Mouse (Mus musculus): ENCODE measurements around the gene Fry.

The Fry gene

DNA sequence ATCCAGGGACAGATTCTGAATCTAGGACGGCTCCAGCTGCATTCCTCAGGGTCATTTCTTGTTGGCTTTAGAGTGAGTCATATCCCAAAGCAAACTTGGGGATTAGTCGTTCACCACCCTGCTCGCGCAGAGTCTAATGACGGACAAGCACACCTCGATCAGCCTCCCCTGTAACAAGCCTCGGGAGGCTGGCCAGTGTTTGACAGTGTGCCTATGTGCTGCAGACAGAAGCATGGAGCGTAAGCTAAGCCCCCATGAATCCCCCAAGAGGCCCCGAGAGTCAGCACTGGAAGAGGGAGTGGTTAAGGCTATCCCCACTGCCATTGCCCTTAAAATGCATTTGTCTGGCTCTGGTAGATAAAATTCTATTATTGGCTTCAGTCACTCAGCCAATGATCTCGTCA is 214.9 kb downstream of the Fry start:
- no peak for DNase-seq (ENCODE audit: low spot score in 2 of 2)

DNA sequence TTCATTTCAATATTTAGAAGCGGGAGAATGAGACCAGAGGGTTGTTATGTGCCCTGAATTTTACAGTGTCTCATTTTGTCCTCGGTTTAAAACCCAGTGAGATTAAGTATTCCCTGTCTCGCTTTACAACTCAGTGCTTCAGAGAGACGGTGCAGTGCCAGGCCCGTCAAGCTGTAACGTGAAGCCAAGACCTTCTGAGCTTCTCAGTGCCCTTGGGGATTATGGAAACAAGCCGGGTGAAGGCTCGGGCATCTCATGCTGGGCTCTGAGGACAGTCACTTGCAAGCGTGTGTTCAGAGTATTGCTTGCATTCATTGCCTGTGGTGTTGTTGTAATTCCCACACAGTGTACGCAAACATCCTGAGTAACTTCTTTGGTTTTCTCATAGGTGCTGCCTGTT is 218.0 kb downstream of the Fry start:
- no peak for DNase-seq (ENCODE audit: low spot score in 2 of 2)

DNA sequence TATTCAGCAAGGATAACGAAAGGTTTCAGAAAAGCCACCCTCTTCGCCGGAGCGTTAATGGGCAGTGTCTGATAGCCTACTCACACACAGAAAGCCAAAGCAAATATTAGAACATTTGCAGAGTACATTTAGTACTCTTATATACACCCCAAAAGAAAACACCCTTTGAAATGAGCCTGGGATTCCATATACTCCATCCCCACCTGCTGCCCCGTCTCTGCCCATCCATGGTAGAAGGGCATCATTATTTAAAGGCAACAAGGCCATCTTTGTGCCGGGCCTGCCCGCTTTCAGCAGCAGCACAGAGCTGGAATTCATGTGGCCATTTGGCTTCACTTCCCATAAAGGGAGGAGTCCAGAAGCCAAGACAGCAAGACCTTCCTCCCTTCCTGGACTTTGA is 219.3 kb downstream of the Fry start:
- DNase-seq (ENCODE audit: low spot score in 2 of 2) = no peak

DNA sequence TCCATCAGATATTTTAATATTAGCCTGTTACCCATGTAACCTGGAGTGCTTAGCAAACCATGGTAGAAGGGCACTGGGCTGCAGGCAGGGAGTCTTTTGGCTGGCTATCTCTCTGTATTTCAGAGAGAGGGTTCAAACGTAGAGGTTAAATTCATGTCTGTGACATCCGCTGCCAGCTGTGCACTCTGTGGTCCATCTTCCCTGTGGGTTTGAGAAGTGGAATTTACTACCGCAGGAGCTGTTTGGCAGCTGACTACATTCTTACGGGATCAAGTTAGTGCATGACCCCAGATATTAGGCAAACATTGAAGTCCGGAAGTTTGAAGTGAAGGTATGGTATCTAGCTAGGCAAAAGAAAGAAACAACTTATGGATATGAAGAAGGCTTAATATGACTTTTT is 222.5 kb downstream of the Fry start:
- no peak for DNase-seq (ENCODE audit: low spot score in 2 of 2)

DNA sequence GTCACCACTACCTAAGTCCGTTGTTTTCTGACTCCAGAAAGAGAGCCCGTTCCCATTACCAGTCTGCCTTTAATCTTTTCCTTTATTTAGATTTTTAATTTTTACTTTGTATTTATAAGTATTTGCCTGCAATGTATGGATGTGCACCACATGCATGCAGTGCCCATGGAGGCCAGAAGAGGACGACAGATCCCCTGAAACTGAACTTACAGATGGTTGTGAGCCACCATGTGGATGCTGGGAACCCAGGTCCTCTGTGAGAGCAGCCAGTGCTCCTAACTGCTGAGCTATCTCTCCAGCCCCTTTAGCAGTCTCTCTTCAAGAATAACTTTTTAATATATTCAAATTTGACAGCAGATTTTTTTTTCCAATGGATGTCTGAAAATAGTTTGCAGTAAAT is 223.7 kb downstream of the Fry start:
- no peak for DNase-seq (ENCODE audit: low spot score in 2 of 2)

DNA sequence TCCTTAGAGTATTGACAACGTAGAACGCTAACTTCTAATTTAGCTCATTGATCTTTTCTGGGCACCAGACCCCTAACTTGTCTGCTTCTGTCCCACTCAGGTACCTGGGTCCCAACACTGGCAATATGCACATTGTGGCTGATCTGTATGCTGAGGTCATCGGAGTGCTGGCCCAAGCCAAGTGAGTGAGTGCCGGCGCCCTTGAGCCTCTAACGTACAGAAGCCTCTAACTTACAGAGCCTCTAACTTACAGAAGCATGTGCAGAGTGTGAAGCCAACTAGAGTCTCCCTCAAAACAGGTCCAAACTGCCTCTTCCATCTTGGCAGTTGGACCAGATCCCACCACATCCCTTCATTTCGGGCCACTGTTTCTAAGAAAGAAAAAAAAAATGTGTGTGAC is 227.5 kb downstream of the Fry start:
- no peak for DNase-seq (ENCODE audit: low spot score in 2 of 2)

DNA sequence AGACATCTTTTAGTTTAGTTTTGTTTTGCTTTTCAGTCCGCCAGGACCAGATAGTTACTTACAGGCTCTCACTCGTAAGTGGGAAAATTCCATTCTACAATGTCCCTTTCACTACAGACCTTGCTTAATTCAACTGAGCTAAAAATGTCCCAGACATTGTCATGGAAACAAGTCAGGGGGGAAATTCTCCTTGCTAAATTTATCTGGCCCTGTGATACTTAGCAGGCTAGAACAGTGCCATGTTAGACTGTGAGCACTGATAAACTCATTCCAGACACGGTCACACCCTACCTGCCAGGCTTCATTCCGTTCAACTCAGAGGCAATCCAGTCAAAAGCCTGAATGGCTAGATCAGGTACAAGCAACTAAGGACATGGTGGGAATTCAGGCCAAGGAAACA is 227.9 kb downstream of the Fry start:
- no peak for DNase-seq (ENCODE audit: low spot score in 2 of 2)

DNA sequence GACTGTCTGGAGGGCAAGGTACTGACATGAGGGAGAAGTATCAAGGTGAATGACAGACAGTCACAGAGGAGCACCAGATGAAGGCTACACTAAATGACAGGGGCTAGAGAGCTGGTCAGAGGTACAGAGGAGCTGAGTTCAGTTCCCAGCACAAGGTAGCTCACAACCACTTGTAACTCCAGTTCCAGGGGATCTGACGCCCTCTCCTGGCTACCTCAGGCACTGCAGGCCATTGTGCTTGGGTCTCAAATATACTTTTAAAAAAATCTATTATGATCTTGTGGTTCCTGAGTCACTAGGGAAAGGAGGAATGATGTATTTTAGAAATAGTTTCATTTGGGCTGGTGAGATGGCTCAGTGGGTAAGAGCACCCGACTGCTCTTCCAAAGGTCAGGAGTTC is 229.4 kb downstream of the Fry start:
- DNase-seq (ENCODE audit: low spot score in 2 of 2) = no peak

DNA sequence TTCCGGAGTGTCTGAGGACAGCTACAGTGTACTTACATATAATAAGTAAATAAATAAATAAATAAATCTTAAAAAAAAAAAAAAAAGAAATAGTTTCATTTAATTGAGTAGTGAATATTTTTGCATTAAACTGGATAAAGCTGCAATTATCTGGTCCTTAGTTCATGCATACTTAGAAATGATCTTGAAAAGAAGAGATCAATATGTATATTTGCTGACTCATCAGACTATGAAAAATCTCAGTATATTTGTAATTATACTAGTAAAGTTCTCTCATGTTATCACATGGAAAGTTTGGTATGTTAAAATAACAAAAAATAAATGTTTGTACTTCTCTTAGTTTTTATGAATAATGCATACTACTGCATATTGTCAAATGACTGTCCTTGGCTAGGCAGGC is 229.9 kb downstream of the Fry start:
- no peak for DNase-seq (ENCODE audit: low spot score in 2 of 2)

DNA sequence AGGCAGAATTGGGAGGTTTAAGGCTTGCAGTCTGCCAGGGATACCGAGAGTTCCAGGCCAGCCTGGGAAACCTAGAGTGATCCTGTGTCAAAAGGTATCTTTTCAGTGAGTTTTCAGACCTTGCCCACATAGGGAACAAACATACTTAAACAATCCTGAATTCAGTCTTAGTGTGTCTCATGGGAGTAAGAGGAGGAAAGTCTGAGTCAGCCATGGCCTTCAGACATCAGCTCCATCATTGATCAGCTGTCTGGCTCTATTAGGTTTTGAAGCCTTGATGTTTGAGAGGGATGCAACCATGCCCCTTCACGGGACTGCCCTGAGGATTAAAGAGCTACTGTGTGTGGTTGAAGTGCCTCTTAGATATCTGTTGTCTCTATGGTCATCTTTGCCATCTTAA is 232.7 kb downstream of the Fry start:
- no peak for DNase-seq (ENCODE audit: low spot score in 2 of 2)

DNA sequence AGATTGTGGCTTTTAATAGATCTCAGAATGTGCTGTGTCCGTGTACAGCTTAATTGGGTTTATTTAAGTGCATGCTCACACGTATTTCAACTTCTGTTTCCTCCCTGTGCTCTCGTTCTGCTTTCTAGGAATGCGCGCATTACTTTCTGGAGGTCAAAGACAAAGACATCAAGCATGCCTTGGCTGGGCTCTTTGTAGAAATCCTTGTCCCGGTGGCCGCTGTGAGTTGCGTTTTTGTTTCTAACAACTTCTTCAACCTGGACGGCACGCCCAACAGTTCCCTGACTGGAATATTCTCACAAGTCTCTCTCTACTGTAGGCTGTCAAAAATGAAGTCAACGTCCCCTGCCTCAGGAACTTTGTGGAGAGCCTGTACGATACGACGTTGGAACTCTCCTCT is 240.2 kb downstream of the Fry start:
- DNase-seq (ENCODE audit: low spot score in 2 of 2) = no peak

DNA sequence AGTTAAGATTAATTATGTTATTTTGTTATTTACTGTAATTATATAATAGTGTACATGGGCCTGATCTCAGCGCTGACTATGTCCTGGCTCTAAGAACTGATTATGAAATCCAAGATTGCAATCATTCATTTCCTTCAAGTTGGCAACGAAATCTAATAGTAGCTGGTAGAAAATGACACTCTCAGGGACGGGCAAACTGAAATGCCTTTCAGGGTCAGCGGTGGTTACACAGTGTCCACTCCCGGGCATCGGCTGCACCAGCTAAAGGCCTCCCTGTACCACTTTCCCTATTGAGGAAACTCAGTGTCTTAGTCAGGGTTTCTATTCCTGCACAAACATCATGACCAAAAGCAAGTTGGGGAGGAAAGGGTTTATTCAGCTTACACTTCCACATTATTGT is 243.8 kb downstream of the Fry start:
- DNase-seq (ENCODE audit: low spot score in 2 of 2) = no peak

DNA sequence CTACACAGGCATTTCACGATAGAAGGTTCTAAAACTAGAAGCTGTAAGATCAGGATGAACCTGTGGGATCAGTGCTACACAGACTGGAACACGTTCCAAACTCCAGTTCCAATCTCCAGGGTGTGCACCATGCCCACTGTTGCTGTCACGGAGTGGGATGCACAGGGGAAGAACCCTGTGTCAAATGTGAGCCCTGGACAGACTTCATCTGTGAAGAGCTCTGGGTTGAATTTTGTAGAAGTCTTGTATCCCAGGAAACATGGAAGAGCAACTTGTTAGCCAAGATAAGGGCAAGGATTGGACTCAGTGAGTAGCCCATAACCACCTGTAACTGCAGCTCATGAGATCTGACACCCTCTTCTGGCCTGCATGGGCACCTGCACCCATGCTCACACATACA is 246.2 kb downstream of the Fry start:
- DNase-seq (ENCODE audit: low spot score in 2 of 2) = no peak

DNA sequence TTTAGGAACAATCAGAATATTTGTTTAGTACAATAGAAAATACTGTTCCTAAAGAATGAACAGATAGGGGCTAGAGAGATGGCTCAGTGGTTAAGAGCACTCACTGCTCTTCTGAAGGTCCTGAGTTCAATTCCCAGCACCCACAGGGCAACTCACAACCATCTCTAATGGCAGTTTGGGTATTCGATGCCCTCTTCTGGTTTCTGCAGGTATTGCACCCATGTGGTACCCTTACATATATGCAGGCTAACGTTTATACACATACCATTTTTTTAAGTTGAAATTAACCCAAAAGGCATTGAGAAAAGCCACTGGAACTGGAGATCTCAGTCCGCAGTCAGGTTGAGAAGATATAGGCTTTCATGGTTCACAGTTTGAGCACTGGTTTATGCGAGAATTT is 248.6 kb downstream of the Fry start:
- no peak for DNase-seq (ENCODE audit: low spot score in 2 of 2)

DNA sequence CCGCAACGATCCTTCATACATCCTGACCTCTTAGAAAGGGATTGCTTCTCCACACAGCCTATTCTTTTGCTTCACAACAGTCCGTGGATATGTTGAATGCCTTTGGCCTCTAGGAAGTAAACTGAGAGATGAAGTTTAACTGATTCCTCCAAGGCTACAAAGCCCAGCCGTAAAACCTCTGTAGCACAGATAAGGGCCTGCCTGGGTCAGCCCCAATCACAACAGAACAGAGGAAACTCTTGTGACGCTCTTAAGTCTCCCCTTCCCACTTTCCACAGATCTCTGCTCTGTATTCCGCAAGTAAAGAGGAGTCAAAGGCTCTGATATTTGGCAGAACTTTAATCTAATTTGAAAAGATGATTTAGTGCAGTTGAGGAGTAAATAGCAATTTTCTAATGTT is 251.8 kb downstream of the Fry start:
- DNase-seq (ENCODE audit: low spot score in 2 of 2) = no peak

DNA sequence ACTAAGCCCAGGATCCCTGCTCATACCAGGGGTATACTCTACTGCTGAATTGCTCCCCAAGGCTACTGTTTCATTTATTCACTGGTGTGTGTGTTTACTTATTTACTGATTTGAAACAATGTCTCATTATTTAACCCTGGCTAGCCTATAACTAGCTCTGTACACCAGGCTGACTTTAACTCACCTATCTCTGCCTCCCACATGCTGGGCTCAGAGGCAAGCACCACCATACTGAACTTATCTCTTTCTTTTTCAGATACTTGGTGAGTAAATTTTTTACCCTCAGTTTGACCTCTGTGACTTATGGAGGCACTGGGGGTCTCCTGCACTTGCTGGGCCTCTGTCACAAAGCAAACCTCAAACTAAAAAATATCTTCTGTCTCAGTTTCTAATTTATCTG is 252.4 kb downstream of the Fry start:
- DNase-seq (ENCODE audit: low spot score in 2 of 2) = no peak

DNA sequence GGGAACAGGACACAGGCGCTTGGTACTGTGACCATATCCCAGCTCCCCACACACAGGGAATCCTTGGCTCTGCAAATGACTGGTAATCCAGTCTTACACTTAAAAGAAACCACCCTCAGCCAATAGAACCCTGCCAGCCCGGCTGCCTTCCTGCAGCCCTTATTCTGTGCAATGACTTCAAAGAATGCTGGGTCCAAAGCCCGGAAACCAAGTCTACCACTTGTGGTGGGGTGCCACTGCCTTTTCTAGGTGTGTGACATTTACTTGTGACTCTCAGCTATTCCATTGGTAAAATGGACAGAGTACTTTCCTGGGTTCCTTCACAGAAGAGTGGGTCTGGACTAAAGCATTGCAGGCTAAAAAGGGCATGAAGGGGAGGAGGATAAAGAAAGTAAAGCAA is 254.5 kb downstream of the Fry start:
- DNase-seq (ENCODE audit: low spot score in 2 of 2) = no peak

DNA sequence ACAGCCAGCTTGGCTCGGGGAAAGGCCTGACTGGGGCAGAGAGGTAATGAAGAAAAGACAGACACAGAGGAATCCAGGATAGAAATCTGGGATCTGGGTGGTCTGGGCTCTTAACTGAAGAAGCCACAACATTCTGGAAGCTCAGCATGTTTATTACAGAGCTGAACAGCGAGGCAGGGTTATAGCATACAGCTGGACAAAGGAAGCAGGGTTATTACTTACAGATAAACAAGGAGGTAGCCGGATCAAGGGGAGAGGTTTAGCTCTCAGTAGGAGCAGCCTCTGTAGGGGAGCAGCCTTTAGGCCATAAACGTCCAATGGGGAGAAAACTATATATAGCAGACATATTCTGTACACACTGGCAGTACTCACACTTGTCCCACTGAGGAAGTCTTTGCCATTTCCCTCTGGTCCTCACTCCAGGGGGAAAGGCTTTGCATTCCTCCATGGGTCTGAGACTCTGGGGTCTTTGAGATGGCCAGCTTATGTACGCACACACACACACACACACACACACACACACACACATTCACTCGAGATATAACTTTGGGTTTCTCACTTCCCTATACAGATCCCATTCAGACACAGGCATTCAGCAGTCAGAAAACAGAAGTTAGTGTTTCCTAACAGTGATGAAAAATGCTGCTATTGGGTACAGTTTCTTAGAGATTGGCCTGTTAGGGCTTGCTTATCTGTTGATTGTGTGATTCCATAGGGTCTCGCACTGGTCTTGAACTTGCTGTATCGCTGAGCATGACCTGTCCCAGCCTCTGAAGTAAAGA is 256.5 kb downstream of the Fry start:
- DNase-seq (ENCODE audit: low spot score in 2 of 2) = no peak

DNA sequence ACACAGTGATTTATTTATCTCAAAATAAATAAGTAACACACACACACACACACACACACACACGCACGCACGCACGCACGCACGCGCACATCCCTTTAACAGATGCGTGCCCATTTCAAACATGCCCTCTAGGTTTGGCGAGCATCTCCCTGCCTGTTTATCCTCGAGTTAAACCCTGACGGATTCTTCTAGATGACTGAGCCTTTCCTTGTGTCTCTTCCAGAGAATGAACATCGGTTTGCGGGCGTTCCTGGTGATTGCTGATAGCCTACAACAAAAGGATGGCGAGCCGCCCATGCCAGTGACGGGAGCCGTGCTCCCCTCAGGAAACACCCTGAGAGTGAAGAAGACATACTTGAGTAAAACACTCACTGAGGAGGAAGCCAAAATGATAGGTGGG is 260.1 kb downstream of the Fry start:
- no peak for DNase-seq (ENCODE audit: low spot score in 2 of 2)

DNA sequence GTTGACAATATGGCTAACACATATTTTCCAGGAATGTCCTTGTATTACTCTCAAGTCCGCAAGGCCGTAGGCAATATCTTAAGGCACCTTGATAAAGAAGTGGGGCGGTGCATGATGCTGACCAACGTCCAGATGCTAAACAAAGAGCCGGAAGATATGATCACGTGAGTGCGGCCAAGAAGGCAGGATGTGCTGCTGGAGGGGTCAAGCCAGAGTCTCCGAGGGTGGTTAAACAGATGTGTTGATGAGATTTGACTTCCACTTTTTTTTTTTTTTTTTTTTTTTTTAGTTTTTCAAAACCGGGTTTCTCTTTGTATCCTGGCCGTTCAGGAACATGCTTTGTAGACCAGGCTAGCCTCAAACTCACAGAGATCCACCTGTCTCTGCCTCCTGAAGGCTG is 262.3 kb downstream of the Fry start:
- no peak for DNase-seq (ENCODE audit: low spot score in 2 of 2)

DNA sequence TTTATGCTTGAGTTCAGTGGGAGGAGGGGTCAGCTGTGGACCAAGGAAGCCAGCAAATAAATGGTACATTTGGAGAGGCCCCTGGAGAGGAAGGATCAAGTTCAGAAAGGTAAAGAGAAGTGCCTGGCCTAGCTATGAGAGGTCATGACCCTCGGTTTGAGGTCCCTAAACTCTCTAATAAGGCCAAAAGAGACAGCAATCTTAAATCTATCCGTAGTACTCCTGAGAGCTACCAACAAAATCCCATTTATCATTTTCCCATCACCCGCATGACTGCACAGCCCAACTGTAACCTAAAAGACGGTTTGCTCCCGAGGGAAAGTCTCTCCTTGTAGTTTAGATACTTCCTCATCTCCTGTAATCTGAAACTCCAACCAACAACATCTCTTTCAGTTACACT is 264.0 kb downstream of the Fry start:
- DNase-seq (ENCODE audit: low spot score in 2 of 2) = no peak

DNA sequence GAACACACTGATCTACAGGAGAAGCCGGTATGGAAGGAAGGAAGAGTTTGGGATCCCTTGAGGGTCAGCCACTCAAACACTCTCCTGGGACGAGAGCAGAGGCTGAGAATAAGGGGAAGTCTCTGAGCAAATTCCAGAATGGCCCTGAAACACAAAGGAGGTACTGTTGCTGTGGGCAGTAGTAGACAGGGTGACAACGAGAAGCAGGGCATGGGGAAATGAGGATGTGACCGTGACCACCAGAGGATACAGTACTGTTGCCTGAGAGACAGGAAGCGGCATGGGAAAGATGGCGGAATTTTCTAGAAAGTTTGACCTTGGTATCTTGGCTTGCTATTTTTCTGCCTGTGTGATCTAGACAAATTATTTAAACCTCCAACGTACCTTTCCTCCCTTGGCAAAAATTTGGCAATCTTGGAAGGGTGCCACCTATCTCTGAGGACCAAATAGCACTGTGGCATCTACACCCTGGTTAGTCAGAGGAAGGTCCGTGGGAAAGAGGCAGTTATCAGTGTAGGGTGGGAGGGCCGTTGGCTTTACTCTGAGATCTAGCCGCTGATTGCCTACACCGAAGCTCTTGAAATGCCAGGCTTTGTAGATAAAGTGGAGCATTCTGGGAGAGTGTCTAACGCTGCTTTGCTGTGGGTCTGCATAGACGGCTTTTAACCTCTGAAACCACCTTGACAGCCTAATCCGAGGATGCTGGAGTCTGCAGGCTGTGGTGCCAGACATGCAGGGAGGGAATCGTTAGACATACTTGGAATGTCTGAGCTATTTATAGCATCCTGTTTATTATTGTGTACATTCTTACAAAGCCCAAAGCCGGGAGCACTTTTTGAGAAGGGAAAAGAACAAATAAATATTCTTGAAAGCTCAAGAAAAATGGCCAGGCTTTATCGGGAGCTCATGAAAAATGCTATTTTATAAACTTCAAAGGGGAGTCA is 266.1 kb downstream of the Fry start:
- DNase-seq (ENCODE audit: low spot score in 2 of 2) = no peak

DNA sequence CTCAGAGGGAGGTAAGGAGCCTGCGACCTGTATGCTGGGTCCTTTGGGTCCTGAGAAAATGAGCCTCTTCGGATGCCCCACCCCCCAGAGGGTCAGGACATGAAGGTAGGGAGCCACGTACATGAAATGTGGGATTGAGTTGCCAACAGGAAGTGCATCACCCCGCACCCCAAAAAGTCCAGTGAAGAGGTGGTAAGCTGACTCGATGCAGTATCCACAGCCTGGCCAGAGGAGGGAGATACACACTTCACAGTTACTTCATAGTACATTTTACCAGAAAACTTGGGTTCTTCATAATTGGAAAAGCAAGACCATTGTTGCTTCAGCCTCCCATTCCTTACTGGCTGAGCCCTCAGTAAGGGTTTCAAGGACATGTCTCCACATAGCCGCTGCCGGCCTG is 266.8 kb downstream of the Fry start:
- no peak for DNase-seq (ENCODE audit: low spot score in 2 of 2)
